Mouse (Mus musculus) CH12.LX (cell line): ENCODE data around the gene Trir. TPM values are rescaled to one million over a fixed set of nuclear protein-coding genes. Genes with fewer than 3 reads are reported as not detected.

Experiments
- DNase-seq: peaks from one replicate; pipeline ENCODE4 v3.0.0-alpha.2; 2013; ENCODE audit errors: extremely low read depth
- H3K27ac ChIP-seq: 2 replicates; pipeline ENCODE4 v1.5.1; 2012; ENCODE audit warnings: low read depth, mild to moderate bottlenecking, control low read depth, moderate library complexity; ENCODE audit not compliant: insufficient read depth
- H3K27me3 ChIP-seq: replicated peaks from 2 replicates; pipeline ENCODE3; 2012; ENCODE audit warnings: inconsistent platforms
- H3K36me3 ChIP-seq, 2 experiments: replicated peaks in 1 of 2; 2 replicates each; pipeline versions ENCODE3 to v1.6.1; 2012; ENCODE audit warnings: inconsistent platforms in 1 of 2, low read length in 1 of 2, mild to moderate bottlenecking in 1 of 2, mixed read lengths in 1 of 2, moderate library complexity in 1 of 2; ENCODE audit not compliant: control insufficient read depth in 1 of 2, insufficient read depth in 1 of 2
- H3K4me1 ChIP-seq, 2 experiments: 2 replicates each; pipeline ENCODE4 v1.6.1; 2012; ENCODE audit warnings: inconsistent platforms in 1 of 2, moderate library complexity in 1 of 2; ENCODE audit not compliant: insufficient read depth in 2 of 2, control insufficient read depth in 1 of 2
- H3K4me2 ChIP-seq: 2 replicates; pipeline ENCODE4 v1.6.1; 2012; ENCODE audit warnings: low read depth, mild to moderate bottlenecking, control low read depth; ENCODE audit not compliant: poor library complexity, insufficient read depth, severe bottlenecking
- H3K4me3 ChIP-seq, 3 experiments: fragments of 150-350 bp in 1 of 3; sonication (generic) in 1 of 3; replicated peaks in 1 of 3; 2 replicates each; pipeline versions ENCODE3 to v1.5.1; 2011 to 2012; ENCODE audit warnings: low read depth in 2 of 3, low read length in 2 of 3, mild to moderate bottlenecking in 2 of 3, moderate library complexity in 2 of 3, control low read depth in 1 of 3, improper control_type of control experiment in 1 of 3, inconsistent platforms in 1 of 3, mixed read lengths in 1 of 3; ENCODE audit not compliant: poor library complexity in 1 of 3
- H3K79me2 ChIP-seq: replicated peaks from 2 replicates; pipeline ENCODE4 v1.6.1; 2012; ENCODE audit warnings: mild to moderate bottlenecking, moderate library complexity; ENCODE audit not compliant: control insufficient read depth, poor library complexity, insufficient read depth, severe bottlenecking; ENCODE audit errors: extremely low read depth
- H3K9ac ChIP-seq: 2 replicates; pipeline ENCODE4 v1.6.1; 2012; ENCODE audit warnings: low read depth, mild to moderate bottlenecking, control low read depth, moderate library complexity; ENCODE audit not compliant: insufficient read depth
- H3K9me3 ChIP-seq: replicated peaks from 2 replicates; pipeline ENCODE3; 2012; ENCODE audit warnings: low read length, inconsistent platforms, mixed read lengths
- BHLHE40 ChIP-seq: IDR thresholded peaks from 2 replicates; pipeline ENCODE4 v1.6.1; 2011; ENCODE audit warnings: mild to moderate bottlenecking, low read depth, low read length, improper control_type of control experiment
- CHD1 ChIP-seq: IDR thresholded peaks from 2 replicates; pipeline ENCODE4 v1.6.1; 2012; ENCODE audit warnings: low read depth, low read length, improper control_type of control experiment, inconsistent platforms
- CHD2 ChIP-seq: IDR thresholded peaks from 2 replicates; pipeline ENCODE4 v1.6.1; 2011; ENCODE audit warnings: low read length, improper control_type of control experiment
- CTCF ChIP-seq, 2 experiments: IDR thresholded peaks in 1 of 2; conservative IDR thresholded peaks in 1 of 2; 2 replicates each; pipeline ENCODE4 v1.5.1; 2011 to 2012; ENCODE audit warnings: low read depth in 2 of 2, low read length in 2 of 2, improper control_type of control experiment in 1 of 2, inconsistent platforms in 1 of 2, mild to moderate bottlenecking in 1 of 2, moderate library complexity in 1 of 2
- E2F4 ChIP-seq: IDR thresholded peaks from 2 replicates; pipeline ENCODE4 v1.6.1; 2011; ENCODE audit warnings: low read depth, low read length, improper control_type of control experiment; ENCODE audit not compliant: insufficient replicate concordance
- ELF1 ChIP-seq: IDR thresholded peaks from 2 replicates; pipeline ENCODE4 v1.6.1; 2014; ENCODE audit warnings: low read depth, mild to moderate bottlenecking, inconsistent platforms, low read length, improper control_type of control experiment
- EP300 ChIP-seq: IDR thresholded peaks from 2 replicates; pipeline ENCODE4 v1.6.1; 2011; ENCODE audit warnings: low read length, improper control_type of control experiment
- ETS1 ChIP-seq: conservative IDR thresholded peaks from 2 replicates; pipeline ENCODE4 v1.6.1; 2012; ENCODE audit warnings: low read depth, mild to moderate bottlenecking, inconsistent platforms, low read length, improper control_type of control experiment, moderate library complexity
- IRF4 ChIP-seq: IDR thresholded peaks from 2 replicates; pipeline ENCODE4 v1.6.1; 2014; ENCODE audit warnings: low read depth, mild to moderate bottlenecking, inconsistent platforms, low read length, improper control_type of control experiment
- JUN ChIP-seq: IDR thresholded peaks from 2 replicates; pipeline ENCODE4 v1.6.1; 2011; ENCODE audit warnings: low read depth, mild to moderate bottlenecking, low read length, improper control_type of control experiment, moderate library complexity; ENCODE audit not compliant: insufficient read depth
- JUND ChIP-seq: conservative IDR thresholded peaks from 2 replicates; pipeline ENCODE4 v1.6.1; 2011; ENCODE audit warnings: low read depth, low read length, improper control_type of control experiment
- KAT2A ChIP-seq: IDR thresholded peaks from 2 replicates; pipeline ENCODE4 v1.6.1; 2012; ENCODE audit warnings: low read length, improper control_type of control experiment, inconsistent platforms; ENCODE audit not compliant: insufficient replicate concordance
- MAFK ChIP-seq: IDR thresholded peaks from 2 replicates; pipeline ENCODE4 v1.6.1; 2011; ENCODE audit warnings: low read length, improper control_type of control experiment; ENCODE audit not compliant: insufficient replicate concordance
- MAX ChIP-seq: IDR thresholded peaks from 2 replicates; pipeline ENCODE4 v1.6.1; 2011; ENCODE audit warnings: low read length, improper control_type of control experiment
- MEF2A ChIP-seq: IDR thresholded peaks from 2 replicates; pipeline ENCODE4 v1.6.1; 2014; ENCODE audit warnings: low read depth, mild to moderate bottlenecking, inconsistent platforms, low read length, improper control_type of control experiment, borderline replicate concordance
- MXI1 ChIP-seq: IDR thresholded peaks from 2 replicates; pipeline ENCODE4 v1.6.1; 2011; ENCODE audit warnings: mild to moderate bottlenecking, low read depth, low read length, improper control_type of control experiment
- NELFE ChIP-seq: IDR thresholded peaks from 2 replicates; pipeline ENCODE4 v1.6.1; 2011; ENCODE audit warnings: low read depth, low read length, improper control_type of control experiment
- NRF1 ChIP-seq: IDR thresholded peaks from 2 replicates; pipeline ENCODE4 v1.6.1; 2014; ENCODE audit warnings: low read depth, mild to moderate bottlenecking, inconsistent platforms, low read length, improper control_type of control experiment, moderate library complexity
- PAX5 ChIP-seq: IDR thresholded peaks from 2 replicates; pipeline ENCODE4 v1.6.1; 2012; ENCODE audit warnings: low read length, inconsistent platforms, mixed read lengths
- POLR2A ChIP-seq: IDR thresholded peaks from 2 replicates; pipeline ENCODE4 v1.6.1; 2011; ENCODE audit warnings: low read depth, mild to moderate bottlenecking, improper control_type of control experiment, low read length
- POLR2AphosphoS2 ChIP-seq: IDR thresholded peaks from 2 replicates; pipeline ENCODE4 v1.6.1; 2011; ENCODE audit warnings: low read depth, low read length, improper control_type of control experiment
- RAD21 ChIP-seq: IDR thresholded peaks from 2 replicates; pipeline ENCODE4 v1.6.1; 2011; ENCODE audit warnings: low read depth, mild to moderate bottlenecking, low read length, improper control_type of control experiment, moderate library complexity
- RCOR1 ChIP-seq: conservative IDR thresholded peaks from 2 replicates; pipeline ENCODE4 v1.6.1; 2012; ENCODE audit warnings: low read depth, mild to moderate bottlenecking, inconsistent platforms, low read length, improper control_type of control experiment
- SIN3A ChIP-seq: IDR thresholded peaks from 2 replicates; pipeline ENCODE4 v1.6.1; 2012; ENCODE audit warnings: low read length, improper control_type of control experiment, inconsistent platforms
- SMC3 ChIP-seq: IDR thresholded peaks from 2 replicates; pipeline ENCODE4 v1.6.1; 2011; ENCODE audit warnings: low read depth, low read length, improper control_type of control experiment
- TBP ChIP-seq: conservative IDR thresholded peaks from 2 replicates; pipeline ENCODE4 v1.6.1; 2011; ENCODE audit warnings: low read depth, low read length, improper control_type of control experiment
- TCF12 ChIP-seq: IDR thresholded peaks from 2 replicates; pipeline ENCODE4 v1.6.1; 2014; ENCODE audit warnings: low read depth, mild to moderate bottlenecking, inconsistent platforms, low read length, improper control_type of control experiment
- USF2 ChIP-seq: conservative IDR thresholded peaks from 2 replicates; pipeline ENCODE4 v1.6.1; 2011; ENCODE audit warnings: low read depth, low read length, improper control_type of control experiment
- ZKSCAN1 ChIP-seq: IDR thresholded peaks from 2 replicates; pipeline ENCODE4 v1.6.1; 2012; ENCODE audit warnings: low read depth, inconsistent platforms, low read length, improper control_type of control experiment, borderline replicate concordance
- ZNF384 ChIP-seq: IDR thresholded peaks from 2 replicates; pipeline ENCODE4 v1.6.1; 2012; ENCODE audit warnings: low read depth, low read length, improper control_type of control experiment, inconsistent platforms
- dilution Hi-C: fragments of 300-500 bp; cut with MboI; formaldehyde crosslinking; loops from 2 replicates; pipeline ENCODE4 v1.14.3; 2020; ENCODE audit warnings: low sequenced_read_pairs; ENCODE audit not compliant: extremely low pct_unique_long_range_greater_than_20kb, extremely low pct_ligation_motif_present
- in situ Hi-C: fragments of 300-500 bp; cut with MboI; formaldehyde crosslinking; loops from 3 replicates; pipeline ENCODE4 v1.14.3; 2019; ENCODE audit warnings: low sequenced_read_pairs, low pct_ligation_motif_present, low pct_unique_long_range_greater_than_20kb, mixed read lengths
- polyA plus RNA-seq: library from polyadenylated mRNA; unstranded; fragments of >175 nt; gene quantifications from 2 replicates; pipeline ENCODE4 v1.2.1, GENCODE M21; 2012; ENCODE audit warnings: low read depth; ENCODE audit not compliant: insufficient read length
- total RNA-seq, 2 experiments: library from RNA; depleted of rRNA; stranded (reverse); fragments of 300-350 nt in 1 of 2; fragments of >200 nt in 1 of 2; gene quantifications; 2 replicates each; pipeline ENCODE4 v1.2.3; 2012 to 2014

Trir gene
- total and polyA plus RNA-seq, 3 experiments = 151 to 209 (median 185) TPM

DNA sequence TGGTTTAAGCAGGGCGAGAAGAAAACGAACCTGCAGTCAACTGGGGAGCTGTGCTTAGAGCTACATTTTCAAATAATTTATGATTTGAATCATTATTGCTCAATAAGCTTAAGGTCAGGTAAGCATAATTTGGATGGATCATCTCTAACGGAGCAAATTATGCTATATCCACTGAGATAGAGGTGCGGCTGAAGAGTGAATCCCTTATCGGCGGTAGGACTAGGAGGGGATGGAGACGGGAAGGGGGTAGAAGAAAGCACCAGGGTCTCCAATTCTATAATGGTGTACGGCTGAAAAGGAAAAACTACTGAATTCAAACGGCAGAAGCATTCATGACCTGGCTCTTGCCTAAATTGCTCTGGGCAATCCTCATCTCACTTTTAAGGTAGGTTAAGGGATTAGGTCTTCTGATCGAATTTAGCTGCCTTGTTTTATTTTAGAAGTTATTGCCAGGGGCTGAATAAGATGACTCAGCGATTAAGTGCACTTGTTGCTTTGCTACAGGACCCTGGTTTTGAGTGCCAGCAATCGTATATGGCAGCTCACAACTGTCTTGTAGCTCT, 8.6 kb downstream of the Trir start:
- Histone ChIP-seq H3K4me3 (peak overlapping the region; percentile 66 to 90 (median 88)), H3K27ac (peak overlapping the region; percentile 78), H3K36me3 (peaks cover 27 to 44% of the 10 kb centered on the region in 2 experiments), H3K9ac (peak overlapping the region; percentile 72), H3K79me2 (peaks cover 38% of the 10 kb centered on the region), H3K27me3 (no peaks in the 10 kb centered on the region), H3K4me1 (peaks cover 3 to 35% of the 10 kb centered on the region in 2 experiments; a peak in 3 of 4 replicates), H3K9me3 (no peaks in the 10 kb centered on the region), H3K4me2 (peak overlapping the region; percentile 93)
- dilution Hi-C loops = no loop called here
- TF ChIP-seq TBP (no peak), TCF12 (peak; percentile 23; the same call in 1 of the 2 replicates), EP300 (0 out of 2 replicates have a peak, but pooled peaks have one; percentile 19), MAFK (peak; percentile 85), JUND (no peak), NELFE (no peak), ZKSCAN1 (no peak), MXI1 (no peak), CHD2 (peak; percentile 36; the same call in 1 of the 2 replicates), SMC3 (no peak), BHLHE40 (no peak), POLR2AphosphoS2 (peak; percentile 87; the same call in 1 of the 2 replicates)
- DNase-seq = no peak
- in situ Hi-C loops = no loop called here

- H3K4me3 ChIP-seq = peak overlapping the region; percentile 66 to 90 (median 88)
- peak; percentile 54 for DNase-seq
- peaks cover 42% of the 10 kb centered on the region for H3K79me2 ChIP-seq
- dilution Hi-C loops (no loop called here), in situ Hi-C loops (no loop called here)
- H3K4me2 ChIP-seq = peak overlapping the region; percentile 93
- no peaks in the 10 kb centered on the region for H3K9me3 ChIP-seq
- H3K9ac ChIP-seq = peak overlapping the region; percentile 72
- peak overlapping the region; percentile 78 for H3K27ac ChIP-seq
- H3K36me3 ChIP-seq = peaks cover 27 to 44% of the 10 kb centered on the region in 2 experiments
- H3K27me3 ChIP-seq = no peaks in the 10 kb centered on the region
- H3K4me1 ChIP-seq = peaks cover 3 to 40% of the 10 kb centered on the region in 2 experiments
- TF ChIP-seq CTCF (conservative IDR thresholded peaks at IDR 0.05 in 1 of 2, IDR thresholded peaks at IDR 0.05 in 1 of 2; ENCODE audit: low read depth in 2 of 2, low read length in 2 of 2) (no peak), NELFE (no peak), PAX5 (no peak), POLR2A (peak; percentile 10; the same call in 1 of the 2 replicates), TBP (no peak), EP300 (no peak), ZKSCAN1 (no peak), MXI1 (peak; percentile 62), KAT2A (no peak), ETS1 (no peak), ELF1 (no peak), MAFK (no peak), NRF1 (no peak), SMC3 (no peak), RCOR1 (no peak), RAD21 (no peak), MEF2A (no peak), SIN3A (0 out of 2 replicates have a peak, but pooled peaks have one; percentile 22), MAX (peak; percentile 78), ZNF384 (no peak), CHD2 (peak; percentile 40; the same call in 1 of the 2 replicates), JUN (no peak), E2F4 (no peak), CHD1 (no peak), IRF4 (no peak), USF2 (no peak), BHLHE40 (peak; percentile 51; the same call in 1 of the 2 replicates)
Observed at GRCm38 (mm10) chr8:85035728-85036310, 9.2 kb downstream of the Trir start.
